Mouse (Mus musculus) embryonic fibroblast, embryonic 13.5 days (primary cell): ENCODE results near the gene Rcsd1.
"Not testable (repeated sequence)": the region's sequence is repeated elsewhere in the genome, so short reads cannot be mapped to it uniquely, and the experiment has no call there.

ENCODE experiments used
- CTCF ChIP-seq: IDR thresholded peaks from 2 replicates; pipeline ENCODE4 v1.5.1; 2011; ENCODE audit warnings: mild to moderate bottlenecking, control low read depth, low read length, moderate library complexity, borderline replicate concordance; ENCODE audit not compliant: insufficient read depth
- POLR2A ChIP-seq: IDR thresholded peaks from 2 replicates; pipeline ENCODE4 v1.6.1; 2011; ENCODE audit warnings: low read depth, mild to moderate bottlenecking, control low read depth, low read length, moderate library complexity

- TF ChIP-seq CTCF, POLR2A: not testable (repeated sequence)
Measured at GRCm38 (mm10) chr1:165680086-165680485, 29.5 kb downstream of the Rcsd1 start.
